ENCODE assay signal across 1 mouse cellular context in the genomic region with DNA sequence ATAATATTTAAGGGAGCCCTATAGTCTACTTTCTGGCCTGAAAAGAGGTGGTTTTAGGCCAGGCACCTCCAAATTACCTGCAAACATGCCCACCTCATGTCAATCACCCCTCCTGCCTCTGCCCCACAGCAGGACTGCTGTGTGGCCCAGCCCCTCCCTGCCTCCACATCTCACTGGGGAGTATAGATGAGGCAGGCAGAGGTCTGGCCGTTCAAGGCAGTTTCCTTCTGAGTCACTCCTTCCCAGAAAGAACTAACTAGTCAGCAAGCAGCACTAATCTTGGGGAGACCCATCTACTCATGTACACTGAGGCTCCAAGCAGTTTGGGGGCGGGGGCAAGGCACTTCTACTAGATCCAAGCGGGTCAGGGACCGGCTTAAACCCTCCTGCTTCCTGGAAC.
A peak's percentile ranks its signal among the peaks of the same experiment; 100 is the strongest.
TF ChIP-seq lines count a peak whose summit lies in the region.

No protein-coding gene starts in this region.

TF ChIP-seq in CH12.LX, 34 proteins besides CTCF, POLR2A, EP300 and RAD21:
- TF ChIP-seq JUND (conservative IDR thresholded peaks at IDR 0.05; ENCODE audit: low read depth, low read length), result no peak
- TF ChIP-seq CHD2 (IDR thresholded peaks at IDR 0.05; ENCODE audit: low read length), result 0 out of 2 replicates have a peak, but pooled peaks have one; percentile 29
- TF ChIP-seq IRF4 (IDR thresholded peaks at IDR 0.05; ENCODE audit: low read depth, low read length), result peak; percentile 80; the same call in 1 of the 2 replicates
TF ChIP-seq in CH12.LX: peak in this region for 2.
